Mouse (Mus musculus) embryonic facial prominence, embryonic 14.5 days (tissue): ENCODE results near the gene Cct7. TPM values are rescaled to one million over a fixed set of nuclear protein-coding genes. Genes with fewer than 3 reads are reported as not detected.

Experiments
- ATAC-seq: fragments of 200-750 bp; cut with Nextera tagmentation; 2 replicates; pipeline ENCODE4 v1.8.0; 2017; ENCODE audit warnings: low read depth, moderate number of reproducible peaks, moderate TSS enrichment
- DNase-seq: peaks from one replicate; pipeline ENCODE4 v3.0.0-alpha.2; 2015; ENCODE audit warnings: low spot score
- H3K27ac ChIP-seq: fragments of 300-500 bp; sonication (generic); replicated peaks from 2 replicates; pipeline ENCODE4 v1.5.1; 2014; ENCODE audit warnings: low read depth, mild to moderate bottlenecking, low read length, moderate library complexity
- H3K27me3 ChIP-seq: fragments of 300-500 bp; sonication (generic); replicated peaks from 2 replicates; pipeline ENCODE4 v1.6.1; 2014; ENCODE audit warnings: low read length; ENCODE audit not compliant: control insufficient read depth, insufficient read depth
- H3K36me3 ChIP-seq: fragments of 300-500 bp; sonication (generic); 2 replicates; pipeline ENCODE4 v1.6.1; 2014; ENCODE audit warnings: low read length, mixed read lengths; ENCODE audit not compliant: control insufficient read depth, insufficient read depth
- H3K4me1 ChIP-seq: fragments of 300-500 bp; sonication (generic); 2 replicates; pipeline ENCODE4 v1.6.1; 2014; ENCODE audit warnings: antibody characterized with exemption, low read length; ENCODE audit not compliant: control insufficient read depth, insufficient read depth
- H3K4me2 ChIP-seq: fragments of 300-500 bp; sonication (generic); 2 replicates; pipeline ENCODE4 v1.6.1; 2014; ENCODE audit warnings: low read depth, mild to moderate bottlenecking, low read length, moderate library complexity, mixed read lengths
- H3K4me3 ChIP-seq: fragments of 300-500 bp; sonication (generic); 2 replicates; pipeline ENCODE4 v1.5.1; 2014; ENCODE audit warnings: low read depth, mild to moderate bottlenecking, low read length
- H3K9ac ChIP-seq: fragments of 300-500 bp; sonication (generic); 2 replicates; pipeline ENCODE4 v1.6.1; 2014; ENCODE audit warnings: low read depth, mild to moderate bottlenecking, low read length, moderate library complexity, mixed read lengths
- H3K9me3 ChIP-seq: fragments of 300-500 bp; sonication (generic); 2 replicates; pipeline ENCODE4 v1.6.1; 2016; ENCODE audit warnings: low read length; ENCODE audit not compliant: control insufficient read depth
- WGBS: fragments of 180-500 bp; shearing (Covaris S2); extraction: QIAGEN DNeasy Blood & Tissue Kit; methylation state at CpG from one replicate; pipeline ENCODE4 v1.1.7; 2014; 5-methylcytosine and 5-hydroxymethylcytosine counted together
- polyA plus RNA-seq: library from polyadenylated mRNA; unstranded; fragments of >200 nt; fragmentation: Nextera tagmentation; extraction: Ambion mirVana; gene quantifications from 2 replicates; pipeline ENCODE4 v1.2.1, GENCODE M21; 2014

Cct7 gene
- polyA plus RNA-seq, 1 experiment from 2014 or later, result 448 TPM

GRCm38 (mm10) chr6:85512577-85513530, 61.5 kb downstream of the Cct7 start:
- no peaks in the 10 kb centered on the region for H3K36me3 ChIP-seq
- ATAC-seq (no peak), DNase-seq (no peak)
- no peak overlapping the region for H3K27ac ChIP-seq
- H3K9ac ChIP-seq, result peak overlapping the region; percentile 42
- H3K4me2 ChIP-seq, result peak overlapping the region; percentile 81
- peak overlapping the region; percentile 46 for H3K4me3 ChIP-seq
- no peaks in the 10 kb centered on the region for H3K9me3 ChIP-seq
- peaks cover 75% of the 10 kb centered on the region for H3K27me3 ChIP-seq
- under 1% methylated on average over 36 of the region's 90 CpGs for WGBS
- peaks cover 14% of the 10 kb centered on the region; the same call in 1 of the 2 replicates for H3K4me1 ChIP-seq

GRCm38 (mm10) chr6:85513531-85513910, 62.2 kb downstream of the Cct7 start, which contains the start of gene Egr4:
TSS of gene Egr4 (minus strand) at chr6:85513589.
- Histone ChIP-seq H3K9ac (peak within 1 kb of the TSS; percentile 42), H3K27me3 (peaks cover 75% of the 10 kb centered on the region), H3K27ac (no peak within 1 kb of the TSS), H3K4me1 (peaks cover 14% of the 10 kb centered on the region; the same call in 1 of the 2 replicates), H3K36me3 (no peaks in the 10 kb centered on the region), H3K9me3 (no peaks in the 10 kb centered on the region), H3K4me3 (peak within 1 kb of the TSS; percentile 46), H3K4me2 (peak within 1 kb of the TSS; percentile 81)
- peak; percentile 54 for DNase-seq
- WGBS, result 2% methylated on average over 35 of the region's 38 CpGs
- peak; percentile 63 for ATAC-seq

- WGBS, result 67% methylated on average over 4 of the region's 4 CpGs
- no peaks in the 10 kb centered on the region for H3K9me3 ChIP-seq
- H3K4me3 ChIP-seq, result no peak overlapping the region
- no peak overlapping the region for H3K27ac ChIP-seq
- no peaks in the 10 kb centered on the region for H3K36me3 ChIP-seq
- no peak overlapping the region for H3K9ac ChIP-seq
- H3K4me2 ChIP-seq, result no peak overlapping the region
- peaks cover 55% of the 10 kb centered on the region for H3K27me3 ChIP-seq
- no peak for DNase-seq
- no peak for ATAC-seq
- peaks cover 14% of the 10 kb centered on the region; the same call in 1 of the 2 replicates for H3K4me1 ChIP-seq
Measured at GRCm38 (mm10) chr6:85515941-85516340, 64.6 kb downstream of the Cct7 start.

Other genes starting within 250 kb of the Cct7 start
- 6.7 and 8.9 TPM in 2 replicates for gene Sfxn5, start 118.1 kb upstream of the Cct7 start, polyA plus RNA-seq
- gene Rab11fip5, start 76.9 kb upstream of the Cct7 start, polyA plus RNA-seq, result 15.1 and 15.7 TPM in 2 replicates
- not detected in 2 replicates for gene Noto, start 27.6 kb upstream of the Cct7 start, polyA plus RNA-seq
- gene Smyd5, start 19.5 kb upstream of the Cct7 start, polyA plus RNA-seq, result 38.1 and 43.4 TPM in 2 replicates
- 28.0 and 29.9 TPM in 2 replicates for gene Pradc1, start 456 bp downstream of the Cct7 start, polyA plus RNA-seq
- 0.46 and 0.49 TPM in 2 replicates for gene Fbxo41, start 51.5 kb downstream of the Cct7 start, polyA plus RNA-seq
- not detected in 2 replicates for gene Egr4, start 62.1 kb downstream of the Cct7 start, polyA plus RNA-seq
- 5.1 and 5.3 TPM in 2 replicates for gene Alms1, start 136.0 kb downstream of the Cct7 start, polyA plus RNA-seq